Mouse (Mus musculus): ENCODE data around the gene Tkfc. TPM values are rescaled to one million over a fixed set of nuclear protein-coding genes. Genes with fewer than 3 reads are reported as not detected.

Gene Tkfc
- 1 to 10 TPM; 4.3 to 4.4 TPM for total RNA-seq (2023)

DNA sequence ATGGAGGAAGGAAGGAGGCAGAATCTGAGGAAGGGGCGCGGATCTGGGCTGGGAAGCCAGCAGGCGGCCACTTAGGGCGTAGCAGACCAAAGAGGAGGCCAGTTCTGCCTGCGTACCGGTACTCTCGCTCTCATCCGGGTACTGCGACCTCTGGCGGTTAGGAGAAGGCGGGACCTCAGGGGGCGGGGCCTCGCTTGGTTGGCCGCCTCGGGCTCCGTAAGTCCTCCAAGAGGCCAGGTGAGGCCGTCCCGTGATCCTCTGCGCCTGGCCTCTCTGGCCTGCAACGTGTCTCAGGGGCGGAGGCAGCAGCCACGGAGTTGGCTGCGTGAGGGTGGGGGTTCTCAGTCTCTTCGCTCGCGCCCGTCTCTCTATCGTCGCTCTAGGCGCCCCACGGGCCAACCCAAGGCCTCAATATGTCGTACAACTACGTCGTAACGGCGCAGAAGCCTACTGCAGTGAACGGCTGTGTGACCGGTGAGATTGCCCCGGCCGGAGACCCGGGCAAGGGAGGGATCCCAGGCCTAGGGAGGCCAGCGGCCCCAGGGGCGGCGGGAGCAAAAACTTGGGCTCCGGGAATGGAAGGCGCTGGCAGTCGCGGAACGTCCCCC is at the start of gene Tkfc, which contains the start of gene Ddb1:
Tkfc (minus strand) TSS at position 362 of the 608 bp plus-strand sequence.
Ddb1 (plus strand) TSS at position 35 of the 608 bp plus-strand sequence.

GRCm38 (mm10) chr19:10634106-10634871 is 28.8 kb upstream of the Tkfc start, which contains the start of gene Vwce:
Gene Vwce (plus strand): TSS chr19:10634213.

GRCm38 (mm10) chr19:10576690-10577561 is 28.5 kb downstream of the Tkfc start, which contains the start of the genes Cyb561a3 and Tmem138:
Gene Cyb561a3 (plus strand): TSS chr19:10577172.
Gene Tmem138 (minus strand): TSS chr19:10577362.

DNA sequence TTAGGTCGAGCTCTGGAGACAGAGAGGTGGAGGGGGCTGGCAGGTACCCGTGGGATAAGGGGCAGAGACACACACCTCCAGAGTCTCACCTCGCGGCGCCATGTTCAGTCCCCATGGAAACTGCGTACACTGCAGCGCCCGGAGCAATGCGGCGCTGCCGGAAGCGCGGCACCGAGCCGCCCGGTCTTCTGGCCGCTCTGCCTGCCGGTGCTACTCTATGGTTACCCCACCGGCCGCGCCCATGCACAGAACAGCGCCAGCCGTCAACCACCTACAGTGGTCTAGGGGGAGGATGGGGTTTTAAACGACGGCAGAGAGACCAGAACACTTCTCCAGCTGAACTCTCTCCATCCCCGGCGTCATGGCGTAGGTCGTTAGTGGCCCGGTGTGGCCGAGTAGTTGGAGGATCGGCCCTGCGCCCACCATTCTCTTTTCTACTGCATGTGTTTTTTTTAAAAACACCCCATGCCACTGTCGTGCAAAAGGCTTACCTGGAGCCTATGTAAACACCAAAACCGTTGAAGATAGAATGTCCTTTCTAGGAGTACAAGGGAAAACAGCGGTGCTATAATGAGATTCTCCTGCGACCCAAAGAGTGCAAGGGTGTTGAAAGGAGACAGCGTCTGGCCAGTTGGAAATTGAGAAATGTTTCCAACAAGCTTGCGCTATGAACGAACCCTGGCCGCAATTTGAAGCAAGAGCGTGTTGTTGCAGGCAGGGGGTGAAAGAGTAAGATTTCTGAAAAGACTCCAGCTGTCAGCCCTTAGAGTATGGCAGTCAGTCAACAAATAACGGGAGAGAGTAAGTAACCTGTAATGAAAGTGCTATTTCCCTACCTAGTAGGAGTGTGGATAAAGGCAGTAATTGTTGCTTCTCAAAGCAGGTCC is 49.6 kb downstream of the Tkfc start, which contains the start of gene Tmem216:
Tmem216 (minus strand) TSS at position 615 of the 887 bp plus-strand sequence.

Other genes with a start within 250 kb of the Tkfc start
- gene Syt7, start 216.6 kb downstream of the Tkfc start, total RNA-seq (2023), result not detected
- gene Lrrc10b, start 148.2 kb downstream of the Tkfc start, total RNA-seq (2023), result under 1 TPM; 0.41 to 0.77 TPM
- 1 to 10 TPM; 2.7 to 4.8 TPM for gene Ppp1r32, start 122.7 kb downstream of the Tkfc start, total RNA-seq (2023)
- 100 to 1,000 TPM; 170 to 172 TPM for gene Cpsf7, start 80.4 kb downstream of the Tkfc start, total RNA-seq (2023)
- 10 to 100 TPM; 72.5 to 75.8 TPM for gene Sdhaf2, start 79.5 kb downstream of the Tkfc start, total RNA-seq (2023)
- gene Tmem216, start 49.4 kb downstream of the Tkfc start, total RNA-seq (2023), result 10 to 100 TPM in 1 of 2 experiments, 1 to 10 TPM in 1; 9.9 to 10.0 TPM
- 100 to 1,000 TPM; 218 to 256 TPM for gene Cyb561a3, start 28.5 kb downstream of the Tkfc start, total RNA-seq (2023)
- 10 to 100 TPM in 1 of 2 experiments, 1 to 10 TPM in 1; 9.7 to 11.2 TPM for gene Tmem138, start 28.3 kb downstream of the Tkfc start, total RNA-seq (2023)
- 100 to 1,000 TPM; 193 to 207 TPM for gene Ddb1, start 327 bp downstream of the Tkfc start, total RNA-seq (2023)
- 1 to 10 TPM; 1.2 to 1.7 TPM for gene Vwce, start 28.6 kb upstream of the Tkfc start, total RNA-seq (2023)
- not detected for gene Pga5, start 72.4 kb upstream of the Tkfc start, total RNA-seq (2023)
- 10 to 100 TPM; 19.0 to 20.5 TPM for gene Vps37c, start 83.1 kb upstream of the Tkfc start, total RNA-seq (2023)
- gene Cd5, start 133.3 kb upstream of the Tkfc start, total RNA-seq (2023), result 1 to 10 TPM; 1.8 to 1.9 TPM
- 1 to 10 TPM in 1 of 2 experiments, not detected in 1; 1.2 TPM for gene Cd6, start 224.4 kb upstream of the Tkfc start, total RNA-seq (2023)
- 10 to 100 TPM; 27.5 to 29.0 TPM for gene Slc15a3, start 234.1 kb upstream of the Tkfc start, total RNA-seq (2023)

Measured in B cell, adult 67 days (primary cell).